Mouse (Mus musculus) lung, postnatal 0 days (tissue): ENCODE measurements around the gene Clec2i. TPM values are rescaled to one million over a fixed set of nuclear protein-coding genes. Genes with fewer than 3 reads are reported as not detected.

Experiments used
- ATAC-seq: fragments of 200-750 bp; cut with Nextera tagmentation; 2 replicates; pipeline ENCODE4 v1.8.0; 2017; ENCODE audit warnings: moderate library complexity
- DNase-seq: peaks from one replicate; pipeline ENCODE4 v3.0.0-alpha.2; 2016; ENCODE audit warnings: low spot score
- H3K27ac ChIP-seq: fragments of 300-500 bp; sonication (generic); 2 replicates; pipeline ENCODE4 v1.5.1; 2014; ENCODE audit warnings: antibody characterized with exemption, mild to moderate bottlenecking, low read length, mixed read lengths
- H3K27me3 ChIP-seq: fragments of 300-500 bp; sonication (generic); replicated peaks from 2 replicates; pipeline ENCODE4 v1.6.1; 2014; ENCODE audit warnings: low read length, mixed read lengths; ENCODE audit not compliant: insufficient read depth
- H3K36me3 ChIP-seq: fragments of 300-500 bp; sonication (generic); 2 replicates; pipeline ENCODE4 v1.6.1; 2014; ENCODE audit warnings: low read length, mixed read lengths; ENCODE audit not compliant: insufficient read depth
- H3K4me1 ChIP-seq: fragments of 300-500 bp; sonication (generic); 2 replicates; pipeline ENCODE4 v1.6.1; 2014; ENCODE audit warnings: antibody characterized with exemption, low read depth, low read length, mixed read lengths; ENCODE audit not compliant: insufficient read depth
- H3K4me2 ChIP-seq: fragments of 300-500 bp; sonication (generic); replicated peaks from 2 replicates; pipeline ENCODE4 v1.6.1; 2014; ENCODE audit warnings: low read depth, mild to moderate bottlenecking, low read length, moderate library complexity, mixed read lengths
- H3K4me3 ChIP-seq: fragments of 300-500 bp; sonication (generic); 2 replicates; pipeline ENCODE4 v1.5.1; 2014; ENCODE audit warnings: low read depth, low read length
- H3K9ac ChIP-seq: fragments of 300-500 bp; sonication (generic); replicated peaks from 2 replicates; pipeline ENCODE4 v1.6.1; 2014; ENCODE audit warnings: low read depth, mild to moderate bottlenecking
- H3K9me3 ChIP-seq: fragments of 300-500 bp; sonication (generic); 2 replicates; pipeline ENCODE4 v1.6.1; 2016; ENCODE audit warnings: low read length, mixed read lengths
- CTCF ChIP-seq: IDR thresholded peaks from 2 replicates; pipeline ENCODE4 v1.5.1; 2016; ENCODE audit warnings: antibody characterized with exemption, mild to moderate bottlenecking
- EP300 ChIP-seq: IDR thresholded peaks from 2 replicates; pipeline ENCODE4 v1.6.1; 2016; ENCODE audit warnings: antibody characterized with exemption, mild to moderate bottlenecking, control low read depth
- WGBS: fragments of 180-500 bp; shearing (Covaris S2); extraction: QIAGEN DNeasy Blood & Tissue Kit; methylation state at CpG from one replicate; pipeline ENCODE4 v1.1.7; 2014; 5-methylcytosine and 5-hydroxymethylcytosine counted together
- microRNA-seq: library from miRNA; unstranded; fragments of <30 nt; microRNA quantifications from one replicate; pipeline ENCODE4, GENCODE M21; 2016
- polyA plus RNA-seq: library from polyadenylated mRNA; unstranded; fragments of >200 nt; fragmentation: Nextera tagmentation; extraction: Ambion mirVana; gene quantifications from 2 replicates; pipeline ENCODE4 v1.2.1, GENCODE M21; 2015

The Clec2i gene
- polyA plus RNA-seq, 1 experiment from 2014 or later: 0.14 TPM

- Histone ChIP-seq H3K9ac (no peak overlapping the region), H3K4me1 (no peaks in the 10 kb centered on the region), H3K36me3 (no peaks in the 10 kb centered on the region), H3K27me3 (no peaks in the 10 kb centered on the region), H3K4me3 (no peak overlapping the region), H3K27ac (no peak overlapping the region), H3K9me3 (no peaks in the 10 kb centered on the region), H3K4me2 (no peak overlapping the region)
- ATAC-seq (no peak), DNase-seq (no peak)
- WGBS: 82% methylated on average over 3 of the region's 3 CpGs
- no peak for TF ChIP-seq CTCF
- TF ChIP-seq EP300: no peak
Observed at GRCm38 (mm10) chr6:128945564-128945963, 58.2 kb downstream of the Clec2i start.

Small RNA genes lying within 50 kb of the gene (microRNA-seq; reads per million reads assigned to microRNA genes)
- not detected for gene Gm27336

Other genes starting within 250 kb of the Clec2i start
- not detected in 2 replicates for gene Clec2h, start 225.2 kb upstream of the Clec2i start, polyA plus RNA-seq
- not detected in 2 replicates for gene Klrb1, start 164.5 kb upstream of the Clec2i start, polyA plus RNA-seq
- 0.41 and 0.50 TPM in 2 replicates for gene Klrb1c, start 98.4 kb upstream of the Clec2i start, polyA plus RNA-seq
- gene Gm44511, start 61.3 kb upstream of the Clec2i start, polyA plus RNA-seq: 0.26 TPM in 1 of 2 replicates, not detected in the other
- gene Klrb1b, start 61.3 kb upstream of the Clec2i start, polyA plus RNA-seq: 0.26 and 0.35 TPM in 2 replicates
- 0.58 and 1.2 TPM in 2 replicates for gene BC035044, start 3.5 kb downstream of the Clec2i start, polyA plus RNA-seq
- not detected in 2 replicates for gene Clec2g, start 46.8 kb downstream of the Clec2i start, polyA plus RNA-seq
- gene Klrb1f, start 158.3 kb downstream of the Clec2i start, polyA plus RNA-seq: 0.35 and 0.37 TPM in 2 replicates
- gene Clec2e, start 213.3 kb downstream of the Clec2i start, polyA plus RNA-seq: not detected in 2 replicates